Mouse (Mus musculus) intestine, embryonic 16.5 days (tissue): ENCODE results near the gene Gm13271. TPM values are rescaled to one million over a fixed set of nuclear protein-coding genes. Genes with fewer than 3 reads are reported as not detected.
"Not testable (repeated sequence)": the region's sequence is repeated elsewhere in the genome, so short reads cannot be mapped to it uniquely, and the experiment has no call there.

ENCODE experiments used
- ATAC-seq: fragments of 200-750 bp; cut with Nextera tagmentation; 2 replicates; pipeline ENCODE4 v1.8.0; 2017; ENCODE audit warnings: moderate TSS enrichment, moderate library complexity
- H3K27ac ChIP-seq: fragments of 300-500 bp; sonication (generic); 2 replicates; pipeline ENCODE4 v1.5.1; 2014; ENCODE audit warnings: mild to moderate bottlenecking, low read length
- H3K27me3 ChIP-seq: fragments of 300-500 bp; sonication (generic); replicated peaks from 2 replicates; pipeline ENCODE4 v1.6.1; 2014; ENCODE audit warnings: low read length, control low read depth, mixed read lengths; ENCODE audit not compliant: control insufficient read depth, insufficient read depth
- H3K36me3 ChIP-seq: fragments of 300-500 bp; sonication (generic); 2 replicates; pipeline ENCODE4 v1.6.1; 2014; ENCODE audit warnings: low read length, control low read depth; ENCODE audit not compliant: control insufficient read depth, insufficient read depth
- H3K4me1 ChIP-seq: fragments of 300-500 bp; sonication (generic); 2 replicates; pipeline ENCODE4 v1.6.1; 2014; ENCODE audit warnings: low read length, control low read depth, mixed read lengths; ENCODE audit not compliant: control insufficient read depth, insufficient read depth
- H3K4me2 ChIP-seq: fragments of 300-500 bp; sonication (generic); 2 replicates; pipeline ENCODE4 v1.6.1; 2014; ENCODE audit warnings: low read depth, low read length, control low read depth
- H3K4me3 ChIP-seq: fragments of 300-500 bp; sonication (generic); 2 replicates; pipeline ENCODE4 v1.5.1; 2014; ENCODE audit warnings: mild to moderate bottlenecking, low read length
- H3K9ac ChIP-seq: fragments of 300-500 bp; sonication (generic); 2 replicates; pipeline ENCODE4 v1.6.1; 2014; ENCODE audit warnings: low read depth, low read length
- H3K9me3 ChIP-seq: fragments of 300-500 bp; sonication (generic); 2 replicates; pipeline ENCODE4 v1.6.1; 2016; ENCODE audit warnings: low read length, control low read depth; ENCODE audit not compliant: control insufficient read depth
- WGBS: fragments of 180-500 bp; shearing (Covaris S2); extraction: QIAGEN DNeasy Blood & Tissue Kit; methylation state at CpG from one replicate; pipeline ENCODE4 v1.1.7; 2014; 5-methylcytosine and 5-hydroxymethylcytosine counted together
- polyA plus RNA-seq: library from polyadenylated mRNA; unstranded; fragments of >200 nt; fragmentation: Nextera tagmentation; extraction: Ambion mirVana; gene quantifications from 2 replicates; pipeline ENCODE4 v1.2.1, GENCODE M21; 2015

Gm13271 gene
- polyA plus RNA-seq, 1 experiment from 2014 or later, result not detected

GRCm38 (mm10) chr4:88757628-88758031 is 3.0 kb downstream of the Gm13271 start:
- H3K27ac ChIP-seq, result peak overlapping the region; percentile 94
- H3K4me3 ChIP-seq, result peak overlapping the region; percentile 49
- ATAC-seq, result peak; percentile 100
- peak overlapping the region; percentile 72 for H3K9ac ChIP-seq
- not testable (repeated sequence) for H3K27me3 ChIP-seq, H3K36me3 ChIP-seq, H3K9me3 ChIP-seq, H3K4me1 ChIP-seq
- peak overlapping the region; percentile 59 for H3K4me2 ChIP-seq
- WGBS, result under 1% methylated on average over 19 of the region's 21 CpGs

DNA sequence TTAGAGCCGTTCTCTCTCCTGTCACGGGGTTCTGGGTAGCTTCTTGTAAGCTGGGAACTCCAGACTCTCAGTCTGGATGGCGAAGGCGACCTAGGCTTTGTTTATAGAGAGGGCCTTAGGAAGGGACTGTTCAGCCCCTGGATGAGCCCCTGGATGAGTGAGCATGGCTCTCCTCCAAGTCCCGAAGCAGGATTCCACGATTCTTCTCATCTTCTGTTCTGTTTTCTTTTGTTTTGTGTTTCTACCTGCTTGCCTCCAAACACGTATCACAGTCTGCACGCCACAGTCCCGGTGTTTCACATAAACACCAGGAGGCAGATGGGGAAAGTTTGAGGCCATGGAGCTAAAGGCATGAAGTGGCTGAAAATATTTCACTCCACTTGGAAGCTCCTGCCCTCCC is 4.1 kb downstream of the Gm13271 start:
- not testable (repeated sequence) for H3K27me3 ChIP-seq, H3K27ac ChIP-seq, H3K9me3 ChIP-seq, H3K9ac ChIP-seq, H3K4me3 ChIP-seq, H3K4me2 ChIP-seq, ATAC-seq, H3K4me1 ChIP-seq, H3K36me3 ChIP-seq
- 79% methylated on average over 9 of the region's 9 CpGs for WGBS

DNA sequence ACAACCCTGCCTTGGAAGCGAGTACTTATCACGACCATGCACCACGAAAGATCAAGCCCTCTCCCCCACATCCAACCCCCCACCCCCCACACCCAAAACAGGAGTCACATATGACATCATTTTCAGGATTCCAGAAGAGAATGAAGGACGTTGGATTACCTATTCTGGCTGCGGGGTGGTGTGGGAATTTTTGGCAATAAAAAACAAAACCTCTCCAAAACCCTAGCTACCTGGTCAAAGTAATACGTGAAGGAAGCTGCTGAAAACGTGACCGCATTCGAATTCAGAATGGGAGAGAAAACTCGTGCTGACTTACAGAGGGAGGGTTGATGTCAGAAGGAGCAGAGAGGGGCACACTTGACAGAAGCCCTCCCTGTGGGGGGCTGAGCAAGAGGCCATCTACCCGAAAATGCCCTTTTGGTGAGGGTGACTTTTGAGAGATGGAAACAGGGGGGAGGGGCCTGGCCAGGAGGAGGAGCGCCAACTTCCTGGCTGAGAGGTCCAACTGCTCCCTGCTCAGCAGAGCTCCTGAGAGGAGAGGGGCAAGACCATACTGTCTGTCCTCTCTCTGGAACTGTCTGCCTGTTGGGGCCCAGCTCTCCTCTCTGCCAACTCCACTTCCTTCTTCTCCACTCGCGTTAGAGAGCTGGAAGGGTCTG is 5.1 kb downstream of the Gm13271 start, which contains the start of gene Gm13283:
Gm13283 (plus strand) TSS at position 510 of the 659 bp plus-strand sequence.
- not testable (repeated sequence) for H3K9me3 ChIP-seq, H3K27me3 ChIP-seq, H3K4me1 ChIP-seq, ATAC-seq, H3K36me3 ChIP-seq
- peak within 1 kb of the TSS; percentile 24; the same call in 1 of the 2 replicates for H3K9ac ChIP-seq
- WGBS, result 25% methylated on average over 10 of the region's 14 CpGs
- peak within 1 kb of the TSS; percentile 37 for H3K4me3 ChIP-seq
- H3K27ac ChIP-seq, result peak within 1 kb of the TSS; percentile 51
- peak within 1 kb of the TSS; percentile 39 for H3K4me2 ChIP-seq

GRCm38 (mm10) chr4:88760431-88760830 is 5.8 kb downstream of the Gm13271 start:
- H3K27me3 ChIP-seq, H3K36me3 ChIP-seq, H3K9me3 ChIP-seq, H3K4me1 ChIP-seq, ATAC-seq: not testable (repeated sequence)
- WGBS, result 0% methylated on average over 21 of the region's 28 CpGs
- H3K4me2 ChIP-seq, result peak overlapping the region; percentile 39
- peak overlapping the region; percentile 37 for H3K4me3 ChIP-seq
- H3K9ac ChIP-seq, result peak overlapping the region; percentile 24; the same call in 1 of the 2 replicates
- peak overlapping the region; percentile 51 for H3K27ac ChIP-seq

DNA sequence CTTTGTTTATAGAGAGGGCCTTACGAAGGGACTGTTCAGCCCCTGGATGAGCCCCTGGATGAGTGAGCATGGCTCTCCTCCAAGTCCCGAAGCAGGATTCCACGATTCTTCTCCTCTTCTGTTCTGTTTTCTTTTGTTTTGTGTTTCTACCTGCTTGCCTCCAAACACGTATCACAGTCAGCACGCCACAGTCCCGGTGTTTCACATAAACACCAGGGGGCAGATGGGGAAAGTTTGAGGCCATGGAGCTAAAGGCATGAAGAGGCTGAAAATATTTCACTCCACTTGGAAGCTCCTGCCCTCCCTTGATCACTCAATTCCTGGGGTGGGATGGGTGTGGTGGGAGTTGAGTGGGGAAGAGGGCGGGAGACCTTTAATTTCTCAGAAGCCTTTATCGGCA is 7.1 kb downstream of the Gm13271 start:
- not testable (repeated sequence) for H3K4me1 ChIP-seq, H3K4me2 ChIP-seq, ATAC-seq, H3K9ac ChIP-seq, H3K27me3 ChIP-seq, H3K36me3 ChIP-seq, H3K27ac ChIP-seq, H3K9me3 ChIP-seq, H3K4me3 ChIP-seq
- WGBS, result 57% methylated on average over 6 of the region's 8 CpGs

- not testable (repeated sequence) for H3K9me3 ChIP-seq, H3K9ac ChIP-seq, H3K4me2 ChIP-seq, H3K27ac ChIP-seq, H3K4me3 ChIP-seq, H3K36me3 ChIP-seq, ATAC-seq, H3K4me1 ChIP-seq, H3K27me3 ChIP-seq
- WGBS, result 65% methylated on average over 8 of the region's 9 CpGs
Observed at GRCm38 (mm10) chr4:88762341-88762740, 7.7 kb downstream of the Gm13271 start.

GRCm38 (mm10) chr4:88763384-88764018 is 8.8 kb downstream of the Gm13271 start:
- H3K4me3 ChIP-seq, result peak overlapping the region; percentile 39
- H3K4me1 ChIP-seq, H3K9me3 ChIP-seq, H3K27me3 ChIP-seq, ATAC-seq, H3K36me3 ChIP-seq: not testable (repeated sequence)
- peak overlapping the region; percentile 47 for H3K4me2 ChIP-seq
- peak overlapping the region; percentile 61; the same call in 1 of the 2 replicates for H3K27ac ChIP-seq
- 3% methylated on average over 22 of the region's 42 CpGs for WGBS
- peak overlapping the region; percentile 54; the same call in 1 of the 2 replicates for H3K9ac ChIP-seq

GRCm38 (mm10) chr4:88773534-88773933 is 18.9 kb downstream of the Gm13271 start, which contains the start of gene Gm13290:
Gene Gm13290, plus strand, starts transcription at chr4:88773834.
- H3K27me3 ChIP-seq, H3K4me1 ChIP-seq, H3K4me2 ChIP-seq, H3K9me3 ChIP-seq, H3K4me3 ChIP-seq, ATAC-seq, H3K27ac ChIP-seq, H3K9ac ChIP-seq, H3K36me3 ChIP-seq: not testable (repeated sequence)
- whole genome bisulfite sequencing, result no CpG with 5 or more reads among the region's 32 CpGs

GRCm38 (mm10) chr4:88776622-88777021 is 22.0 kb downstream of the Gm13271 start, which contains the start of gene Gm13289:
Gene Gm13289, plus strand, starts transcription at chr4:88776922.
- not testable (repeated sequence) for H3K4me2 ChIP-seq, H3K9me3 ChIP-seq, H3K4me3 ChIP-seq, H3K27me3 ChIP-seq, H3K9ac ChIP-seq, ATAC-seq, H3K36me3 ChIP-seq, H3K27ac ChIP-seq, H3K4me1 ChIP-seq
- no CpG with 5 or more reads among the region's 29 CpGs for WGBS
